Mouse (Mus musculus): ENCODE data around the gene Chrnb1.

DNA sequence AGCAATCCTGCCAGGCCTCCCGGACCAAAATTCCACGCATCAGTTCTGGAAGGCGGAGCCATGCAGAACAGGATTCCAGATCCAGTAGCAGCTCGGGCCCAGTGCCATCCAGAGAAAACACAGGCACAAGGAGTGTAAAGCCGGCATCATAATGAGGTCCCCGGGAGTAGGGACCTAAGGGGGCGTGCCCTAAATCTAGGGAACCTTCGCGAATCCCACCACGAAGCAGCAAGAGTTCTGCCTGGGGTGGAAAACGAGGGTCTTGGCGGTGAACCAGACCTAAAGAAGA, 8.9 kb upstream of the Chrnb1 start:
- TF ChIP-seq CTCF (IDR thresholded peaks at IDR 0.05; ENCODE audit: control insufficient read depth, insufficient read depth, low read length) (no peak), POLR2A (IDR thresholded peaks at IDR 0.05; ENCODE audit: borderline replicate concordance, control insufficient read depth, low read depth, low read length) (no peak)

Data from bone marrow, adult 2 months (tissue).